Mouse (Mus musculus) midbrain, embryonic 12.5 days (tissue): ENCODE results near the gene Mrps34. TPM values are rescaled to one million over a fixed set of nuclear protein-coding genes. Genes with fewer than 3 reads are reported as not detected.

Source experiments
- polyA plus RNA-seq: library from polyadenylated mRNA; unstranded; fragments of >200 nt; fragmentation: Nextera tagmentation; extraction: Ambion mirVana; gene quantifications from 2 replicates; pipeline ENCODE4 v1.2.1, GENCODE M21; 2016

Mrps34 gene
- polyA plus RNA-seq, 1 experiment from 2014 or later = 89.8 TPM

Other genes starting within 250 kb of the Mrps34 start
- gene Slc9a3r2, start 244.8 kb upstream of the Mrps34 start, polyA plus RNA-seq = 26.4 and 33.8 TPM in 2 replicates
- not detected in 2 replicates for gene Npw, start 236.7 kb upstream of the Mrps34 start, polyA plus RNA-seq
- 23.5 and 25.0 TPM in 2 replicates for gene Zfp598, start 225.4 kb upstream of the Mrps34 start, polyA plus RNA-seq
- gene Syngr3, start 205.2 kb upstream of the Mrps34 start, polyA plus RNA-seq = 27.6 and 31.7 TPM in 2 replicates
- gene Gfer, start 199.0 kb upstream of the Mrps34 start, polyA plus RNA-seq = 43.9 and 48.4 TPM in 2 replicates
- gene Noxo1, start 198.9 kb upstream of the Mrps34 start, polyA plus RNA-seq = 1.7 and 2.2 TPM in 2 replicates
- gene Tbl3, start 187.5 kb upstream of the Mrps34 start, polyA plus RNA-seq = 86.8 and 97.6 TPM in 2 replicates
- 0.24 TPM in 1 of 2 replicates, not detected in the other for gene Rnf151, start 177.1 kb upstream of the Mrps34 start, polyA plus RNA-seq
- gene Rps2, start 177.0 kb upstream of the Mrps34 start, polyA plus RNA-seq = 892 and 929 TPM in 2 replicates
- gene Ndufb10, start 170.6 kb upstream of the Mrps34 start, polyA plus RNA-seq = 201 and 205 TPM in 2 replicates
- not detected in 2 replicates for gene Rpl3l, start 167.3 kb upstream of the Mrps34 start, polyA plus RNA-seq
- 18.4 and 20.8 TPM in 2 replicates for gene Msrb1, start 158.5 kb upstream of the Mrps34 start, polyA plus RNA-seq
- gene Hs3st6, start 142.1 kb upstream of the Mrps34 start, polyA plus RNA-seq = 0.41 and 0.63 TPM in 2 replicates
- gene Meiob, start 90.8 kb upstream of the Mrps34 start, polyA plus RNA-seq = not detected in 2 replicates
- 29.4 and 31.2 TPM in 2 replicates for gene Hagh, start 55.0 kb upstream of the Mrps34 start, polyA plus RNA-seq
- 18.1 and 20.5 TPM in 2 replicates for gene Fahd1, start 44.8 kb upstream of the Mrps34 start, polyA plus RNA-seq
- 0.17 and 0.27 TPM in 2 replicates for gene Igfals, start 29.1 kb upstream of the Mrps34 start, polyA plus RNA-seq
- 64.0 and 70.3 TPM in 2 replicates for gene Nubp2, start 8.8 kb upstream of the Mrps34 start, polyA plus RNA-seq
- 52.8 and 52.9 TPM in 2 replicates for gene Spsb3, start 8.5 kb upstream of the Mrps34 start, polyA plus RNA-seq
- 42.6 and 43.6 TPM in 2 replicates for gene Eme2, start within 50 bp of the Mrps34 start, polyA plus RNA-seq
- 43.2 and 54.2 TPM in 2 replicates for gene Nme3, start 1.4 kb downstream of the Mrps34 start, polyA plus RNA-seq
- gene Mapk8ip3, start 41.9 kb downstream of the Mrps34 start, polyA plus RNA-seq = 78.7 and 80.0 TPM in 2 replicates
- 279 and 292 TPM in 2 replicates for gene Jpt2, start 65.6 kb downstream of the Mrps34 start, polyA plus RNA-seq
- gene Cramp1l, start 120.7 kb downstream of the Mrps34 start, polyA plus RNA-seq = 12.8 and 15.0 TPM in 2 replicates
- gene Ift140, start 121.0 kb downstream of the Mrps34 start, polyA plus RNA-seq = 28.4 and 28.6 TPM in 2 replicates
- 10.1 and 10.4 TPM in 2 replicates for gene Tmem204, start 188.5 kb downstream of the Mrps34 start, polyA plus RNA-seq
- gene Telo2, start 220.9 kb downstream of the Mrps34 start, polyA plus RNA-seq = 45.5 and 46.3 TPM in 2 replicates
- not detected in 2 replicates for gene Ptx4, start 225.6 kb downstream of the Mrps34 start, polyA plus RNA-seq
- 26.8 and 28.7 TPM in 2 replicates for gene Clcn7, start 238.3 kb downstream of the Mrps34 start, polyA plus RNA-seq